Mouse (Mus musculus): ENCODE data around the gene Il2rb. TPM values are rescaled to one million over a fixed set of nuclear protein-coding genes. Genes with fewer than 3 reads are reported as not detected.
A peak's percentile ranks its signal among the peaks of the same experiment; 100 is the strongest.

The Il2rb gene
- total RNA-seq, 2 experiments from 2014 or later: 0.05 TPM; not detected in 1

DNA sequence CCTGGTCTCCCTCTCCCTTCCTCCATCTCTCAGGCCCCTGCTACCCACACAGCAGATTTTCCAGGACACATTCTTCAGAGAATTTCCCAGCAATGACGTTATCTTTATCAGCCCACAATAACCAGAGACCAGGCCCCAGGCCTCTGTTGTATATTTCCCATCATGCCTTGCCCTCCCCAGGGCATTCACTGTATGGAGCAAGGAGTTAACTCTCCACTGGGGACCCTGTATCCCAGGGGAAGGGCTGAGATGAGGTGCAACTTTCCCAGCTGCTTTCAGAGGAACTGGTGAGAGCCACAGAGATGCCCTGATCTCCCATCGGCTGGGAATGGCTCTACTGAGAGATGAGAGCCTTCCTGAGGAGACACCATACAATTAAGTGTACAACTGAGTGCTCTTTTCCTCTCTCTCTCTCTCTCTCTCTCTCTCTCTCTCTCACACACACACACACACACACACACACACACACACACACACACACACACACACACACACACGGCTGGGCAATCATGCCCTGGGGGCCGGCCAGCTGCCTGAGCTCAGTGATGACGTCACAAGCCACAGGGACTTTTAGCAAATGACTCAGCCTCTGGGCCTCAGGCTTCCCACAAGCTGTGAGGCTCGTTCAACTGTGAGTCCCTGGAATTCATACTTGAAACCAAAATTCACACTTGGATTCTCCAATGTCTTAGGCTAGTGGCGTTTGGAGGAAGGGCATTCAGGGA is 45.2 kb downstream of the Il2rb start:
- no peak for DNase-seq (ENCODE audit: extremely low spot score in 1 of 2, low spot score in 1 of 2)

DNA sequence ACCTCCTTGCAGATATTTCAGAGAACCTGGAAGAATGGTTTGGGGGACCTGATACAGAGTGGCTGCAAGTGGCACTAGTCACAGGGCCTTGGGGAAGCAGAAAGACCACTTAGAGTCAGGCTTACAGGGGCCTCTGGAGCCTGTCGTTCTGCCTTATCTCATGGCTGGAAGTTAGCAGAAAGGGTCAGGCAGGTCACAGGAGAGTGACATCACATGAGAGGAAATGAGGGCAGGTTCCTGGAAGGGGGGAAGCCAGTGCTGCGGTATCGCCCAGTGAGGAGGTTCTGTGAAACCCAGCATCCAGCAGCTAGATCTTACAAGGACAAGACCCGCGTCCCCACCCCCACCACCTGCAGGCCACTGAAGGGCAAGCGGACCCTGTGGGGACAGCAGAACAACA is 45.9 kb downstream of the Il2rb start:
- no peak for DNase-seq (ENCODE audit: extremely low spot score in 1 of 2, low spot score in 1 of 2)

DNA sequence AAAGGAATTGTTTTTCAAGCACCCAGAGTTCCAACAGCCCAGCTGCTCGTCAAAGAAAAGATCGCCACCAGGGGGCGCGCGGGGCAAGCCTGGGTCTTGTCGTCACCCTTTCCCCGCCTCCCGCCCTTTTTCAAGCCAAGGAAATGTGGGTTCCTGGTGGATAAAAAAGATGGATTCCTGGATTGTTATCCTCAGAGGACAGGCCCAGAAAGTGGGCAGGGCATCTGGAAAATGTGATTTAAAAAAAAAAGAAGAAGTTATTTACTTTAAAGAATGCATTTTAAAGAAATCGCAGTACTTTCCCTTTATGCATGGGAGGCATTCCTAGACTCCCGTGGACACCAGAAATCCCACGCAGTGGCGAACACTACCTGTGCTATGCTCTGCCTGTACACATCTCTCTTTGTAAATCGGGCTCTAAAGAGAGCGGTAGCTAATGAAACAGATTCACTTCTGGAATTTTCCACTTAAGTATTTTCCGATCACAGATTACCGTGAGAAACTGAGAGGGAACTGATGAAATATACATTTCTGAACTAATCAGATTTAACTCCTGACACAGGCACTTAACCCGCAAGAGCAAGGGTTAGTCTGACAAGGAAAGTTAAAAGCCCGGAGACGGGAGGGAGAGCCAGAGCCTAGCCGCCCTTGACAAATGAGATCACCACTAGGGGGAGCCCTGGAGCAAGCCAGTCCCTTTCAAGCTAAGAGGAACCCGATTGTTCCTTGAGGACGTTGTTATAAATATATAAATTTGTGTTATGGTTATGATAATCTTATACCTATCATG is 47.1 kb downstream of the Il2rb start:
- peak; percentile 97 to 100 for DNase-seq (ENCODE audit: extremely low spot score in 1 of 2, low spot score in 1 of 2)

DNA sequence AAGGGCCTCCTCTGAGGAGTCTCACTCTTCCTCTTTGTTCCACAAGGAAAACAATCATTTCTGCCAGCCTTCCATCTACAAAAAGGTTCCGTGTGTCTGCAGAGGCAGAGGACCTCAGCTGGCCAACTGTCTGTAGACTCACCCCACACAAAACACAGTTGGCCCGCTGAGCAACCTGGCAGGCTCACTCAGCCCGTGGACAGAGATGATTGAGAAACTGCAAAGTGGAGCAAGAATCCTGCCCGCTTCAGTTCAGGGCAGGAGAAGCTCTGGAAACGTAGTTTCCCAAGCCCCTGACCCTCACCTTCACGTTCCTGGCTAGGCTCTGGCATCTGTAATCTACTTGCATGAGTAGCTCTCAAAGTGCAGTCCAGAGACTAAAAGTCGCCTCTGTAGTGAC is 48.0 kb downstream of the Il2rb start:
- no peak for DNase-seq (ENCODE audit: extremely low spot score in 1 of 2, low spot score in 1 of 2)

DNA sequence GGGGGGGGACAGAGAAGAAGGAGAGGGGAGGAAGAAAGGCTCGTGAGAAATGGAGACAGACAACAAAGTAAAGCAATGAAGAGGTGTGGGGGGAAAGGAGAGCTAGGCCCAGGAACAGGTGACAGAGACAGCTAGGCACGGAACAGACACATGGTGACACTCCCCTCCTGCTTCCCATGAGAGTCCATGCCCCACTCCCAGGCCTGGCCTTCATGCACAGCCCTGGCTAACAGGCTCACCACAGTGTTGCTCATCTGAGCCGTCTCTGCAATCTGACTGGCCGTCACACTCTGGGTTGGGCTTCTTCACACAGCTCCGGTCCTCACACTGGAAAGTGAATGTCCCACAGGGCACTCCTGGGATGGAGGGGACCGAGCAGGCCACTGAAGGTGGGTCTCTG is 51.2 kb downstream of the Il2rb start:
- DNase-seq (ENCODE audit: extremely low spot score in 1 of 2, low spot score in 1 of 2): no peak

DNA sequence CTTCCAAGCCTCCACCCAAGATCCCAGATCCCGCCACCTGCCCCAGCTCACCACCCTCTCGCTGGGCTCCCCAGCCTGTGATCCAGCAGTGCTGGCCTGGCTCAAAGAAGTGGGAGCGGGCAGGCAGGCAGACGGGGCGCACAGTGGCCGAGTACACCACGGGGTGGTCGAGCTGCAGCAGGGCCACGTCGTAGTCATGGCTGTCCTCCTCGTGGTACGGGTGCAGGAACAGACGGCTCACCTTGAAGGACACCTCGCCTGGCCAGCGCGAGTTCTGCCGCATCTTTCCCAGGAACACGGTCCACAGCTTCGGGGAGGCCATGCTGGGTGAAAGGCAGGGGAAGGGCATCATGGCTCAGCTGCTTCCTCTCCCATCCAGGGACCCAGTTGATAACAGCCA is 52.8 kb downstream of the Il2rb start:
- DNase-seq (ENCODE audit: extremely low spot score in 1 of 2, low spot score in 1 of 2): no peak

DNA sequence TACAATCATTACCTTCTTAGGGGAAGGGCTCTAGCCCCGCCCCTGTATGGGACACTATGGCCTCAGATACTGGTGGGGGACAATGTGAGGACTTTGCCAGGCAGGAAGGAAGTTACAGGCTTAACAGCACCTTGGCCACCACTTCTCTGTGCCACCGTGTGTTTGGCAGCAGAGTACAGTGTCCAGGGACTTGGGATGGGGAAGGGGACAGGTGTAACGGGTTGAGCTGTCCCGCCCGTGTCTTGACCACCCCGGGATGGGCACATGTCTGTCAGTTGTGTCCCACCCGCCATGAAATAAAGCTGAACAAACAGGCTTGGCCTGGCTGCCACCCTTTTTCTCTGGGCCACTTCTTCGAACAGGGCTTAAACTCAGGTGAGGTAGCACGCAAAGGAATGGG is 56.1 kb downstream of the Il2rb start:
- no peak for DNase-seq (ENCODE audit: extremely low spot score in 1 of 2, low spot score in 1 of 2)

DNA sequence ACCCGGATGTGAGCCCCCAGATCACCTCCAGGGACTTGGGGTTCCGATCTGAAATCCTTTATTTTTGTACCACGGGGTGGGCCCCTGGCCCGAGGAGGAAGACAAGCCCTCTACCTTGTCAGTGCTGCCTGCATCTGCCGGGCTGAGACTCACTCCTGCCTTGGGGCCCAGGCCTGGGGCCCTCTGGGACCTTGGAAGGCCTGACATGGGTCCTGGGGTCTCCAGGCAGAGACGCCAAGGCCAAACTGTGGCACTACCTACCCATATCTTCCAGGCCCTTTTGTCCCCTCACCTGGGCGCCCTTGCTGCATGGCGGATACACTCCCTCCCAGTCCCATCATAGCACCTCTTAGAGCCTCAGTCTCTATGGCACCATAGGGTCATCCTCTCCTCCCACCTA is 56.6 kb downstream of the Il2rb start:
- no peak for DNase-seq (ENCODE audit: extremely low spot score in 1 of 2, low spot score in 1 of 2)

DNA sequence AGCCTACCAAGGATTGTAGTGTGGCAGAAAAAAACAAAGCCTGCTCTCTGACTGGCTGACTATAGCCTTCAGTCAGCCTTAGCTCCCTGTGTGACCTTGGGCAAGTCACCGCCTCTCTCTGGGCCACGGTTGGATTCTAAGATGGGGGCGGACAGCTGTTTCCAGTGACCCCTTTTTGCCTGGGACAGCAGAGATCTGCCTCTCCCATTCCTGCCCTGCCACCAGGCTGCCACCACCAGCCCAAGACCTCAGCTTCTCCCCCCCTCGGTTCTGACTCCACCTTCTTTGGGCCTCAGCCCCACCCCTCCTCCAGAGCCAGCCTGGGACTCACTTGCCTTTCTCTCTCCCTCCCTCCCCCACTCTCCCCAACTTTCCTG is 57.1 kb downstream of the Il2rb start:
- DNase-seq (ENCODE audit: extremely low spot score in 1 of 2, low spot score in 1 of 2): no peak

DNA sequence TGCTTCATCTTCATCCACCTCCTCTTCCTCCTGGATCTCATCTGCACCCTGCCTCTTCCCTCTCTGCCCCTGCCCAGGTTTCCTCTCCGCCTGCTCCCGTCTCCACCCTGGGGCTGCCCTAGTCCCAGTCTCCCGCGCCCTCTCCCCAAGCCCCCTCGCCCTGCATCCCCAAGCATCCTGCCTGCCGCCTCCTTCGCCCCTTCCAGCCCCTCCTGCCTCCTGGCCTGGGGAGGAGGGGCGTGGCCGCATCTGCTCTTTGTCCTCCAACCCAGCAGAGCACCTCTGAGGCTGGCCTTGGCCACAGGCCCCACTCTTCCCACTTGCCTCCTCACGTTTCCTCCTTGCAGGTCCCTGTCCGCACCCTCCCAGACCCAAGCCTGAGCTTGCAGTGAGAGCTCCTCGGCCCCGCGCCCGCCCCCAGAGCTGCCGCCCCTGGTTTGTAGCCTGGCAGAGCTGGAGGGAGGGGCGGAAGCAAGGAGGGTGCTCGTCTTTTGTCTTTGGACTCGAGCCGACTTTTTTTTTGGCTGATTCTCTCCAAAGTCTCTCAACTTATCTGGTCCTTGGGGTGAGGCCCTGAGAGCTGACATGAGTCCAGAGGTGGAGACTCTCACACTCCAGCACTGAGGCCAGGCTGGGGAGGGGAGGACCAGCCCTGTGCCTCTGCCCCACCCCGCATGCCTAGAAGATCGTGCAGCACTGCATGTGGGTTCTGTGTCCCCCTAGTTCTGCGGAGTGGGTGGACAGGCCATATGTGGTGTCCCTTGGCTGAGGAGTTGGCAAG is 57.6 kb downstream of the Il2rb start:
- DNase-seq (ENCODE audit: extremely low spot score in 1 of 2, low spot score in 1 of 2): no peak

DNA sequence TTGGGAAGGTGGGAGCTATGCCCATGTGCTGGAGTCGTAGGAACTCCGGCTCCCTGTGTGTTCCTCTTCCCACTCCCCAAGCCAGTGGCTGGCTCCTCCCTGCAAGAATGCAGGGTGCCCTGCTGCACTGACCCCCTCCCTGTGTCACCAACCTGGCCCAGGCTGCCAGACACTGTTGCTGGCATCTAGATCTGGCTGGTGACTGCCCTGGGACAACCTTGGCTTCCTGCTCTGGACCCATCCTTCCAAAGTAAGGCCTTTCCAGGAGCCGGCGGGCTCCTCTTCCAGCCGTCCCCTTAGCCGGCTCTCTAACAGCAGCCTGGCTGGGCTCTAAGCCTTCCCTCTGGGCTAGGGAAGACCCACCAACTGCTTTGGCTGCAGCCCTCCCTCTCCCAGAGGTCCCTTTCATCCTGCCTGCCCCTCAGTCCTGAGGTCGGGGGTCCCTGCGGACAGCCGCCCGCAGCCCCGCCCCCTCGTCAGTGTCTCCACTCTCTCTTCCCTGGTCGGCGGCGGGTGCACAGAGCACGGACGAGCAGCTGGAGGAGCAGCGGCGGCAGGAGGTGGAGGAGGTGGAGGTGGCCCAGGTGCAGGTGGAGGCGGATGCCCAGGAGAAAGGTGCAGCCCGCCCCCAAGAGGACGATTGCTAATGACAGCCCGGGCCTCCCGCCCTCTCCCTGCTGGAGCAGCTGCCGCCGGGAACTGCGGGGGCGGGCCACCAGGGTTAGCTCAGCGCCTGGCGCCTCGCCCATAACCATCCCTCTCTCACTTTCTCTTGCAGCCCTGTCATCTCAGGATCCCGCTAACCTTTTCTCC is 58.5 kb downstream of the Il2rb start:
- DNase-seq (ENCODE audit: extremely low spot score in 1 of 2, low spot score in 1 of 2): peak; percentile 80 to 81

DNA sequence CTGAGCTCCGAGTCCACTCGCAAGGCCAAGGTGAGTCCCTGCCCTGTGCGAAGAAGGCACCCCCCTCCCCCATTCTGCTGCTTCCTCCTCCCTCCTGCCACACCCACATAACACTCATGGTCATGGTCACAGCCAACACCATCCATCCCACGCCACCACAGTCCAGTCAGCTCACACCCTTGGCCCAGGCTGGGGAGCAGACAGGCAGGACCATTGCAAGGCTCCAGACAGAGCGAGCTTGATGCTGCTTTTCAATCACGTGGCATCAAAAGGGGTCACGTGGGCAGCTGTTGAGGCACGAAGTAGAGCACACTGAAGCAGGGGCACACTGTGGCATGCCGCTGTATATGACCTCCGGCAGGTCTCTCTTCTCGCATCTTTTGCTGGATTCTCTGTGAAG is 59.4 kb downstream of the Il2rb start:
- DNase-seq (ENCODE audit: extremely low spot score in 1 of 2, low spot score in 1 of 2): no peak

DNA sequence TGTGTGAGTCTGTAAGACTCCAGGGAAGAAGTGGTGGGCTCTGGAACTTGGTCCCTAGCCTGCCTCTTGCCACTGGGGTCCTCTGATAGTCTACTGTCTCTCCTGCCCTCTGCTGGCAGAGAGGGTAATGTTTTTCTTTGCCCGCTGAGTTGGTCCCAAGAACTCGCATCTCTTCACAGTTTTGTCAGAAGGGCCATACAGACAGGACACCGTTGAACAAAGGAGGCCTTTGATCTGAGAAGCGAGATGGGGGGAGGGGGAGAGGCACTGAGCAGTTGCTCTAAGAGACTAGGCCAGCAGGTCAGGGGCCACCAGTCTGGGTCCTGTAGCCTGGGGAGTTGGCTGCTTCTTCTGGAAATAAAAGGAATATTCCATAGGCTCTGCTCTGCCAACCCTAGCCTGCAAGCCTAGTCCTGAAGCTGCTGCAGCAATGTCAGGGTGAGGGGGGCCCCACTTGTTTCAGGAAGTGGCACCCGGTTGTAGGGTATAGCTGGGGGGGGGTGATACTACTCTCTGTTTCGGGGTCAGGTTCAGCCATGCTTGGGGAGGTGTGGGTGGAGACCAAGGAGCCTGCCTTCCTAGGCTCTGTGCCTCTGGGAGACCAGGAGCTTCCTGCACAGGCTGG is 60.1 kb downstream of the Il2rb start:
- peak; percentile 54 to 62 for DNase-seq (ENCODE audit: extremely low spot score in 1 of 2, low spot score in 1 of 2)

DNA sequence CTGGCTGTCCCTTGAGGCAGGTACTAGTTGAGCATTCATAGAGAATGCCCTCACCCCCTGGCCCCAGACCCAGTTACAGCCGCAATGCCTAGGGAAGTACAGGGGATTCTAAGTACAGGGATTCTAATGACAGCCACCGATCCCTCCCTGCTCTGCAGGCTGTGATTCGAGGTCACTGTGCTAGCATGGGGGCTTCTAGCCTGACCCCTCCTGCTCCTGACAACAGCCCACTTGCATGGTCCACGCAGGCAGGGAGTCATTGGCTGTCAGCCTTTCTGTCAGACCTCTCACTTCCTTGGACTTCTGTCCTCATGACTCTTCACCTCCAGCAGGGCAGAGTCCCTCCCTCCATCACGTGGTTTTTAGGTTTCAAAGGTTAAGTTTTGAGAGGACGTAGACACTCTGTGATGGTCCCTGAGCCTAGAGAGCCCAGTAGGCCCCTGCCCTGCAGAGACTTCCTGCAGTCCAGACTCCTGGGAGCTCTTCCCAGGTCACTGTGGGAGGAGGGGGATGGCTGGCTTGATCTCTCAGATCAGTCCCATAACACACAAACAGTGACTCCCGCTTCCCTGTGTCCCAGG is 63.4 kb downstream of the Il2rb start:
- DNase-seq (ENCODE audit: extremely low spot score in 1 of 2, low spot score in 1 of 2): no peak

DNA sequence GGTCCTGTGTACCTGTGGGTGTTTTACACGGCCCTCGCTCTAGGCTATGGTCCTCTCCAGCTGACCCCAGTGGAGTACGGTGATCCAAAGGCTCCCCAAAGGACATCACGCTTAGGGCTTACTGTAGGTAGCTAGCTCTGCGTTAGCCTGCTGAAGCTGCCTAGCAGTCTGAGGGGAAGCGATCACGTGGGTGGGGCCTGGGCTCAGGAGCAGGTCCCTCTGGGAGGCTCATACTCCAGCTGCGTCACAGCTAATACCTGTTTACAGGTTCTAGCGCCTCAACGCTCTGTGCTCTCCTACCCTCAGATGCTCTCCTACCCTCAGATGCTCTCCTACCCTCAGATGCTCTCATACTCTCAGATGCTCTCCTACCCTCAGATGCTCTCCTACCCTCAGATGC is 64.2 kb downstream of the Il2rb start:
- DNase-seq (ENCODE audit: extremely low spot score in 1 of 2, low spot score in 1 of 2): no peak

DNA sequence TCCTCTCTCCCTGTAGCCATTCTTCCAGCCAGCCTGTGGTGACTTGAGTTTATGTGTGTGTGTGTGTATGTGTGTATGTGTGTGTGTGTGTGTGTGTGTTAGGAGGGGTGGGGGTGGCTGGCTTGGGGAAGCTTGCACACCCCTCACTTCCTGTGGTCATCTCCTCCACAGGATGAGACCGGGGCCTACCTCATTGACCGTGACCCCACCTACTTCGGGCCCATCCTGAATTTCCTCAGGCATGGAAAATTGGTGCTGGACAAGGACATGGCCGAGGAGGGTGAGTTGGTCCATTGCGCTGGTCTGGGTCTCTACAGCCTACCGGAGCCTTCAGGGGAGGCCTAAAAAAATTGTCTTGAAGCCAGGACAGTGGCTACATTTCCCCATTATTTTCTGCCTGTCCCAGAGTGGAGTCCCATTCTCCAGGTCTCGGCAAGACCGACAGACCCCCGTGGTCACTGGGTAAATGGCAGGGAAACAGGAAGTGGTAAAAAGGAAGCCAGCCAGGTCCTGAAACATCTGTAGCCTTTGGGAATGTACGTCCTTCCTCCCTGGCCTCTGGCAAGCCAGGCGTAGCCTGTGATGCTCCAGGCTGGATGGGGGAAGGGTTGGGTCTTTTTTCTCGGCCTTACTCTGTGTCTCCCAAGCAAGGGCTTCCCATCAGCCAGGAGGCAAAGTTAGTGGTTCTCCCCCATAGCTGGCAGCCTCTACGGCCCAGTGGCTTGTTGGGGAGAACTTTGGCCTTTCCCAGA is 65.0 kb downstream of the Il2rb start:
- no peak for DNase-seq (ENCODE audit: extremely low spot score in 1 of 2, low spot score in 1 of 2)

Data from layer of hippocampus, postnatal 25 days (tissue).